Mouse (Mus musculus) liver, embryonic 15.5 days (tissue): ENCODE measurements around the gene Itgb3. TPM values are rescaled to one million over a fixed set of nuclear protein-coding genes. Genes with fewer than 3 reads are reported as not detected.

Source experiments
- ATAC-seq: fragments of 200-750 bp; cut with Nextera tagmentation; 2 replicates; pipeline ENCODE4 v1.8.0; 2017; ENCODE audit warnings: moderate number of reproducible peaks, mild to moderate bottlenecking, moderate library complexity; ENCODE audit not compliant: insufficient read depth
- H3K27ac ChIP-seq: fragments of 300-500 bp; sonication (generic); replicated peaks from 2 replicates; pipeline ENCODE4 v1.5.1; 2015; ENCODE audit warnings: mild to moderate bottlenecking, inconsistent platforms
- H3K27me3 ChIP-seq: fragments of 300-500 bp; sonication (generic); 2 replicates; pipeline ENCODE4 v1.6.1; 2015; ENCODE audit warnings: mild to moderate bottlenecking, inconsistent platforms
- H3K36me3 ChIP-seq: fragments of 300-500 bp; sonication (generic); replicated peaks from 2 replicates; pipeline ENCODE4 v1.6.1; 2015; ENCODE audit warnings: moderate library complexity, mild to moderate bottlenecking, inconsistent platforms
- H3K4me1 ChIP-seq: fragments of 300-500 bp; sonication (generic); replicated peaks from 2 replicates; pipeline ENCODE4 v1.6.1; 2015; ENCODE audit warnings: inconsistent platforms
- H3K4me2 ChIP-seq: fragments of 300-500 bp; sonication (generic); 2 replicates; pipeline ENCODE4 v1.6.1; 2015; ENCODE audit warnings: moderate library complexity, mild to moderate bottlenecking, inconsistent platforms
- H3K4me3 ChIP-seq: fragments of 300-500 bp; sonication (generic); replicated peaks from 2 replicates; pipeline ENCODE4 v1.5.1; 2015; ENCODE audit warnings: mild to moderate bottlenecking, inconsistent platforms
- H3K9ac ChIP-seq: fragments of 300-500 bp; sonication (generic); 2 replicates; pipeline ENCODE4 v1.6.1; 2015; ENCODE audit warnings: moderate library complexity, mild to moderate bottlenecking, inconsistent platforms
- H3K9me3 ChIP-seq: fragments of 300-500 bp; sonication (generic); replicated peaks from 2 replicates; pipeline ENCODE4 v1.6.1; 2016; ENCODE audit warnings: inconsistent platforms
- WGBS: fragments of 180-500 bp; shearing (Covaris S2); methylation state at CpG from one replicate; pipeline ENCODE4 v1.1.7; 2015; ENCODE audit warnings: mixed read lengths; ENCODE audit not compliant: insufficient replicate concordance; 5-methylcytosine and 5-hydroxymethylcytosine counted together
- polyA plus RNA-seq: library from polyadenylated mRNA; unstranded; fragments of >200 nt; fragmentation: Nextera tagmentation; extraction: Ambion mirVana; gene quantifications from 2 replicates; pipeline ENCODE4 v1.2.1, GENCODE M21; 2015

Gene Itgb3
- polyA plus RNA-seq, 1 experiment from 2014 or later, result 12.4 TPM

DNA sequence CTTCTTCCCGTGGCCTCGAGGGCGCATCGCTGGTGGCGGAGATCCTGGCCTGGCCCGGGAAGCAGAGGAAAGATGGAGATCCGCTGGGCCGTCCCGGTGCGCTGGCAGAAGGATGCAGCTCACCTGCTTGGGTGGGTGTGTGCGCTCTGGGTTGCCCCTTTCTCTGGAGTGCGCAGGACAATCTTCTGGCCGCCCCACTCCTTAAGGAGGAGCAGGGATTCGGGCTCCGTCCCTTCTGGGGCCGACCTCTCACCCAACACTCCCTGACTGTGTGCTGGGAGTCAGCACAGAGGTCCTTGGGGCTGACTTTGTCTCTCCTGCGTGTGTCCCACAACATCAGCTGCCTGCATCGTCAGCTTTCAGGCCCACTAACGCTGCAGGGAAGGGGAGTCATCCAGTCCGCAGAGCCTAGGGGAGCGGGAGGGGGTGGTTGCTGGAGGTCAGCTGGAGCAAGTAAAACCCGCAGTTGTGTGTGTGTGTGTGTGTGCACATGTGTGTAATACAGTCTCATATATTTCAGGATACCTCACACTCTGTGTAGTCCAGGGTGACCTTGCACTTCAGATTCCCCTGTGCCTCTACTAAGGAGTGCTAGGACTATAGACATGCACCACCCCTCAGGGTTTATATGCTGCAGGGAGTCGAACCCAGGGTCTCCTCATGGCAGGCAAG lies 585 bp downstream of the Itgb3 start:
- Histone ChIP-seq H3K4me3 (peak overlapping the region; percentile 47), H3K4me1 (peaks cover 13% of the 10 kb centered on the region), H3K4me2 (peak overlapping the region; percentile 69), H3K9me3 (no peaks in the 10 kb centered on the region), H3K9ac (no peak overlapping the region), H3K27ac (no peak overlapping the region), H3K27me3 (peaks cover 70% of the 10 kb centered on the region), H3K36me3 (no peaks in the 10 kb centered on the region)
- ATAC-seq, result 0 out of 2 replicates have a peak, but pooled peaks have one; percentile 5
- WGBS, result under 1% methylated on average over 23 of the region's 23 CpGs

DNA sequence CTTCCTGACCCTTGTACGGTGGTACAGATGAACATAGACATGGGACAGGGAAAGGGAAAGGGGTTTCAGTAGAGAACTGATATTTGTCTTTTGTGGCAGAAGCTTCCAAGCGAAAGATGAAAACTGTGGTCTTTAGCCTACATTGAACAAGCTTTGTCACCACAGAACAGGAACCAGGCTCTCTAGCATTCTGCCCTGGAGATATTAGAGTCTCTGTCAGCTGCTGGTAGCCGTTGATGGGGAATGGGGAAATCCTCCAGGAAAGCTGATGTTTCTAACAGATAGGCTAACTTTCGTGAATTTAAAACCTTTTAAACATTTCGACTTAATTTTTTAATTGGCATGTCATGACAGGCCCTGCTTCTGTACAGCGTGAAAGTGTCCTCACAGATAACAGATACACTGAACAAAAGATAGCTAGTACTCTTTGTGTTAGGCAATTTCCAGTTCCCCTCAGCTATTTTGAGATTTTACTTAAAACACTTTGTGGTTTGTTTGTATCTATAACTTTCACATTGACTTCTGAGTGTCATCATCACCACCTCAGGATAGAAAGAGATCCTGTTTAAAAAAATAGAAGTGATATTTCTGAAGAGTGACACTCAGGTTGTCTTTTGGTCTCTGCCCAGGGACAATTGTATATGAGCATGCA lies 1.4 kb downstream of the Itgb3 start:
- Histone ChIP-seq H3K4me1 (peaks cover 20% of the 10 kb centered on the region), H3K4me3 (no peak overlapping the region; the same call in 1 of the 2 replicates), H3K4me2 (no peak overlapping the region), H3K36me3 (no peaks in the 10 kb centered on the region), H3K27me3 (peaks cover 69% of the 10 kb centered on the region), H3K27ac (no peak overlapping the region), H3K9me3 (no peaks in the 10 kb centered on the region), H3K9ac (no peak overlapping the region)
- ATAC-seq, result no peak
- 8% methylated on average over 6 of the region's 6 CpGs for WGBS

DNA sequence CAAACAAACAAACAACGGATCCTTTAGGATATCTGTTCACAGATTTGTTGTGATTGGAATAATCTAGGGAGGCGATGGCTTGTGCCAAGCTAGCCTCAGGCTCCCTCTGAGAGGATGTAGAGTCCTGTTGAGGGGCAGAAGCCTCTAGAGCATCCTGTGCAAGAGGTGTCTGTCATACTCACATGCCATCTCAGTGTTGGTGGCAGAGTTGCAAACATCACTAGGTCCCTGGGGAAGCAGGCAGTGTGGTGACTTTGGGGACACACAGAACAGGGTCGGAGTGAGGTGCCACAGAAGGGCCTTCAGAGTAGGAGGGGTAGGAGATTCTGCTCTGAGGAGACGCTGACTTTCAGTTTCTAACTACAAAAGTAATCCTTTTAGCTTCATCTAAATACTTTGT lies 1.9 kb downstream of the Itgb3 start:
- no peaks in the 10 kb centered on the region for H3K36me3 ChIP-seq
- WGBS, result 22% methylated on average over 4 of the region's 4 CpGs
- H3K4me3 ChIP-seq, result no peak overlapping the region
- H3K27ac ChIP-seq, result no peak overlapping the region
- no peak for ATAC-seq
- H3K9me3 ChIP-seq, result no peaks in the 10 kb centered on the region
- H3K4me2 ChIP-seq, result no peak overlapping the region
- no peak overlapping the region for H3K9ac ChIP-seq
- peaks cover 21% of the 10 kb centered on the region for H3K4me1 ChIP-seq
- peaks cover 65% of the 10 kb centered on the region for H3K27me3 ChIP-seq

DNA sequence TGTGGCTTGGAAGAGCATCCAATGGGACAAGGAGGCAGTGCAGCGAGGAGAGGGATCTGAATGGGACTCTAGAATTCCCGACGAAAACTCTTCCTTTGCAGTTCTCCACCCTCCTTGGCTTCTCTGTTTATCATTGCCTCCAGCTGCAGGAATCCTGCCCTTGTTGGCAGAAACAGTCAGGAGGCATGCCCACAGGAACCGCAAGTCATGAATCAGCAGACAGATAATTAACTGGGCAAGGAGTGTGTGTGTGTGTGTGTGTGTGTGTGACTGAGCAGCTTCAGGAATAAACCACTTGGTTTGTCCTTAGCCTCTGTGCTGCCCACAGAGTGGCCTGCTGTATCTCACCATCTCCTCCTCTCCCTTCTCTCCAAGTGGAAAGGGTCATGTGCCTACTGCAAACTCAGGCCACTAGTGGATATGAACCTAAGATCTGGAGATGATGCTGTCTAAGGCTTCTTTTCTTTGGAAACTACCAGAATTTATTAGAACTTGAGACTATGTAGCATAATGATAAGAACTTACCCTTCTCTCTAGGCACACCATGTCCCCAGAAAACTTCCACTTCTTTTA lies 3.9 kb downstream of the Itgb3 start:
- Histone ChIP-seq H3K4me1 (peaks cover 24% of the 10 kb centered on the region), H3K4me3 (no peak overlapping the region), H3K4me2 (no peak overlapping the region), H3K9ac (no peak overlapping the region), H3K27ac (no peak overlapping the region), H3K27me3 (peaks cover 68% of the 10 kb centered on the region), H3K9me3 (no peaks in the 10 kb centered on the region), H3K36me3 (no peaks in the 10 kb centered on the region)
- no peak for ATAC-seq
- WGBS, result 11% methylated on average over 4 of the region's 4 CpGs

DNA sequence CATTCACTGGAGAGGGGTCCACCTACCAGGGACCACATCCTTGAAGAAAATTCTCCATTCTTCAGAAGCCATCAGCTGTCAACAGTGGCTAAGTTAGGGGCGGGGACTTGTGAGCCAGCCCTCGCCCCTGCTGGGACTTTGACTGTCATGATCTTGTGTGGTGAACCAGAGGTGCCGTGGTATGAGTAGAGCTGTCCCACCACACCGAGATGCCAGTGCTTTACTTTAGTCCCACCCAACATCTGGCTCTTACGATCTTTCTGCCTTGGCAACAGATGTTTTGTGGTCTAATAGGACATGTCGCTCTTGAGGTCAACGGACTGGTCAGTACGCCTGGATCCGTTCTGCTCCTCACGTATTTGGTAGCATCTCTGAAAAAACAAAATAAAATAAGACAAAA lies 5.8 kb downstream of the Itgb3 start:
- no peak overlapping the region for H3K27ac ChIP-seq
- no peaks in the 10 kb centered on the region for H3K36me3 ChIP-seq
- H3K4me2 ChIP-seq, result no peak overlapping the region
- no peaks in the 10 kb centered on the region for H3K9me3 ChIP-seq
- 25% methylated on average over 10 of the region's 10 CpGs for WGBS
- H3K4me3 ChIP-seq, result no peak overlapping the region
- no peak for ATAC-seq
- H3K27me3 ChIP-seq, result peaks cover 54% of the 10 kb centered on the region
- H3K9ac ChIP-seq, result no peak overlapping the region
- peaks cover 19% of the 10 kb centered on the region for H3K4me1 ChIP-seq

DNA sequence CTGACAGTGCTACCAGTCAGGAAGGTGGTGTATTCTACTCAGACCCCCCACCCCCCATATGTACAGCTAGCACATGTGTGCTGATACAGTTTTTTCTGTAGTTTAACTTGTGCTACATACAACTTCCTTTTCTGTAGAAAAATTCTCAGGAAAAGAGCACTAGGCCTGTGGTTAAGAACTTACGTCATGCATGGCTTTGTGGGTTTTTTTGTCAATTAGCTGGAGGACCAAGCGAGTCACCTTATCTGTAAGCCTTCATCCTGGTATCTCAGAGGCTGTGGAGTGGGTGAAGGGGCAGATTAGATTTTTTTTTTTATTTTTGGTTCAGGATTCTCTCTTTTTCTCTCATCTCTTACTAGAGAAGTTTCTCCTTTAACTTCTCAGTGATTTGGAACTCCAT lies 6.3 kb downstream of the Itgb3 start:
- no peak overlapping the region for H3K27ac ChIP-seq
- H3K4me3 ChIP-seq, result no peak overlapping the region
- H3K27me3 ChIP-seq, result peaks cover 50% of the 10 kb centered on the region
- no peaks in the 10 kb centered on the region for H3K36me3 ChIP-seq
- no peaks in the 10 kb centered on the region for H3K9me3 ChIP-seq
- WGBS, result 17% methylated on average over 2 of the region's 2 CpGs
- H3K4me2 ChIP-seq, result no peak overlapping the region
- H3K4me1 ChIP-seq, result peaks cover 19% of the 10 kb centered on the region
- H3K9ac ChIP-seq, result no peak overlapping the region
- ATAC-seq, result no peak

DNA sequence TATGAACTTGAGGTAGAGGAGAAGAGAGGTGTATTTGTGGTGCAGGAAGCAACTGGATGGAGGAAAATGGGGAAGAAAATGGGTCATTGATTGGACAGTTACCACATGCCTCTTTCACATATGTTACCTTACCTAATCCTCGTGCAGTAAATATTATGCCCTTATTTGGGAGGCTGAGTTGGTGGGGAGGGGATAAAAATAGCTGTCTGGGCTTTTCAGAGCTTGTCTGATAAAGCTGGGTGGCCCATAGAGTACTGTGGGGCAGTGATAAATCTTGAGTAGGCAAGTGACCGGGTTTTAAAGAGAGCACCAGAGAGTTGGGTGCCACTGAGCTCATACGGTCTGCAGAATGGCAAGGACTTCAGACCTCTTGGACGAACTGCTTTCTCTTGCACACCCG lies 8.4 kb downstream of the Itgb3 start:
- Histone ChIP-seq H3K4me1 (peaks cover 19% of the 10 kb centered on the region), H3K9me3 (no peaks in the 10 kb centered on the region), H3K4me2 (no peak overlapping the region), H3K4me3 (no peak overlapping the region), H3K36me3 (no peaks in the 10 kb centered on the region), H3K27me3 (peaks cover 34% of the 10 kb centered on the region; the same call in 1 of the 2 replicates), H3K9ac (no peak overlapping the region), H3K27ac (no peak overlapping the region)
- ATAC-seq, result no peak
- WGBS, result 32% methylated on average over 5 of the region's 5 CpGs

DNA sequence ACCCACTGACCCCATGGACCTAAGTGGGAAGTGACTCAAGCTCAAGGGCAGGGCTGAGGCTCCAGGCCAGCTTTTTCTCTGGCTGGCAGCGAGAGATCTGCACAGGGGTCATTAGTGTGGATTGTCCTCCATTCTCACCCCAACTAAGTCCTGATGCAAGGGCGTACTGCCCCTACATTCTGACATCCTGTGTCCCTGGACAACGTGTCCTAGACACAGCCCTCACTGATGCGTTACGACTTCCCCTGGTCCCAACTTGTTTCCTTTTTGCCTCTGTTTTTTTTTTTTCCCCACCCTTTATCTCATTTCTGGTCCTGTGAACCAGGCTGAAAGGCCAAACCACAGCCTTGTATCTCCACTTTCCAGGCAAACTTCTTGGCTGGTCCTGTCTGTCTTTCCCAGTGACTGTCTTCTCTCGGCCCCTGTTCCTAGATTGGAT lies 10.9 kb downstream of the Itgb3 start:
- no peak overlapping the region for H3K4me3 ChIP-seq
- no peak overlapping the region for H3K27ac ChIP-seq
- no peaks in the 10 kb centered on the region for H3K36me3 ChIP-seq
- peaks cover 27% of the 10 kb centered on the region; the same call in 1 of the 2 replicates for H3K27me3 ChIP-seq
- WGBS, result 9% methylated on average over 6 of the region's 6 CpGs
- H3K4me2 ChIP-seq, result no peak overlapping the region
- H3K9me3 ChIP-seq, result no peaks in the 10 kb centered on the region
- H3K4me1 ChIP-seq, result peaks cover 25% of the 10 kb centered on the region
- no peak overlapping the region for H3K9ac ChIP-seq
- no peak for ATAC-seq

DNA sequence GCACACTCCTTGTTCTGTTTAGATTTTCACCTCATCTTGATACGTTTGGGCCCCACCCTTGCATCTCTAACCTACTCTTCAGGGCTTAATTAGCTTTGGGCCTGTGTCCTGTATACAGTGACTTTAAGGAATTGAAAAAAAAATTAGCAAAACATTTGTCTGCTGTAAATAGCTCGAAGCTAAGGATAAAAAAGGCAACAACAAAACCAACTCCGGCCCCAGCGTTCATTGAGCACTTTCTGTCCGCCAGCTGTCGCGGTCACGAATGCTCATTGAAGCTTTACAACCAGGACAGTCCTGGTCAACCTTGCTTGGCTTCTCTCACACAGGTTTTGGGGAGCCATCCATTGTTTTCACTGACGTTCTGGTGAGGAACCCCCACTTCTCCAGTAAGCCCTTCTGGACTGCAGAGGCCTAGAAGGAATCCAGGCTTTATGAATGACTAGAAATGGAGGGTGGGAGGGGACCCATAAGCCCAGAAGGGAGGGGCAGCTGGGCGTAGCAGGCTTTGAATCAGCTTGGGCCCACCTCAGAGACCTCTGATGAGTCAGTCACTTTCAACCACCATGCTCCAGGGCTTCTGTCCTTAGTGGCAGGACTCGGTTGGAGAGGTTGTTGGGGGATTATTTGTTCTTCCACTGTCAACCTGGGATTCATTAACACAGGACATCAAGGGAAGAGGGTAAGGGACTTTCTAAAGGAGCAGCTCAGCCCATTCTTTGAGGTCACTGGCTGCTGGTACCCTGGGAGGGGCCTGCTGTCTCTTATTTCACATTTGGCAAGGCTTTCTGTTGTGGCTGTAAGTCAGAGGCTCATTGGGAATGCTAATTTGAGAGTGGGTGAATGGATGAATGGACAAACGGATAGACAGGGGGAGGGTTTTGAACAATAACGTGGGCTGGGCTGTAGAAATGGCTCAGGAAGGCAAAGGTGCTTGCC lies 11.6 kb downstream of the Itgb3 start:
- Histone ChIP-seq H3K36me3 (no peaks in the 10 kb centered on the region), H3K9ac (no peak overlapping the region), H3K4me1 (peaks cover 20% of the 10 kb centered on the region), H3K9me3 (no peaks in the 10 kb centered on the region), H3K27me3 (peaks cover 27% of the 10 kb centered on the region; the same call in 1 of the 2 replicates), H3K27ac (no peak overlapping the region), H3K4me2 (no peak overlapping the region), H3K4me3 (no peak overlapping the region)
- ATAC-seq, result no peak
- 43% methylated on average over 13 of the region's 13 CpGs for WGBS

DNA sequence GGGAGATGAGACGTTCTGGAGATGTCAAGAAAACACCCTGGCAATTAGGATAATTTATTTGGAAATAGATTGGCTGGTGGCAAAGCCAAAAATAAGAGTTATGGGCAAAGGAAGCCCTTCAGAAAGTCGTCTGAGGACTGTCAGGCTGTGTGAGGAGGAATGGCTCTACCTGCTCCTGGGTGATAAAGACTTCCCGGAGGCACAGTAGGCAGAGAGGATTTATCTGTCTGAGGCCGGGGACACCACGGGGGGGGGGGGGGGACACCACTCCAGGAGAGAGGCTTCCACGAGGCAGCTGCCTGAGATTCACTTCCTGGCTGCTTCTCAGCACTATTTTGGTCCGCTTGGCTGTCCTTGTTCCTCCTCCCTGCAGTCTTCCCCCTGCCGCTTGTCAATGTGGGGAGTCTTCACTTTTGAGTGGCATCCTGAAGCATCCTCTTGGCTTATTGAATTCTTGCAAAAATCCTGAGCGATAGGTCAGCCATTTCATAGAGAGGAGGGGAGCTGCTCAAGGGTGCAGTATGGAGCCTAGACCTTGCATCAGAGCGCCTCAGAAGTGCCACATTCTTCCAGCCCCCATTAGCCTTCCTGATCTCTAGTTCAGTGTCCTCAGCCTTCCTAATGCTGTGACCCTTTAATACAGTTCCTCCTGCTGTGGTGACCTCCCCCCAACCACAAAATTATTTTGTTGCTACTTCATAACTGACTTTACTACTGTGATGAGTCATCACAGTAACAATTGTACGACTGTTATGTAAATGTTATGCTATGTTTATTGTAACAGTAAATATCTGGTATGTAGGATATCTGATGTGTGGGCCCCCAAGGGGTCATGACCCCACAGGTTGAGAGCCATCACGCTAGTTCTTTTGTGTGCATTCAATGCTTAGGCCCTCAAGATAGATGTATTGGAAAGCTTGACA lies 14.5 kb downstream of the Itgb3 start:
- Histone ChIP-seq H3K4me1 (peaks cover 37% of the 10 kb centered on the region), H3K9me3 (no peaks in the 10 kb centered on the region), H3K27ac (no peak overlapping the region), H3K4me2 (0 out of 2 replicates have a peak overlapping the region, but pooled peaks have one; percentile 1), H3K36me3 (no peaks in the 10 kb centered on the region), H3K27me3 (peaks cover 8% of the 10 kb centered on the region; the same call in 1 of the 2 replicates), H3K4me3 (no peak overlapping the region), H3K9ac (no peak overlapping the region)
- WGBS, result 15% methylated on average over 12 of the region's 12 CpGs
- no peak for ATAC-seq
